Mouse (Mus musculus) liver, embryonic 11.5 days (tissue): ENCODE measurements around the gene Rd3l. TPM values are rescaled to one million over a fixed set of nuclear protein-coding genes. Genes with fewer than 3 reads are reported as not detected.

ENCODE experiments used
- ATAC-seq: fragments of 200-750 bp; cut with Nextera tagmentation; replicated peaks from 2 replicates; pipeline ENCODE4 v1.8.0; 2017; ENCODE audit warnings: moderate number of reproducible peaks, mild to moderate bottlenecking, moderate TSS enrichment, moderate library complexity; ENCODE audit not compliant: low FRiP score
- DNase-seq: peaks from one replicate; pipeline ENCODE4 v3.0.0-alpha.2; 2017; ENCODE audit warnings: low spot score
- H3K27ac ChIP-seq: fragments of 300-500 bp; sonication (generic); 2 replicates; pipeline ENCODE4 v1.5.1; 2014; ENCODE audit warnings: mild to moderate bottlenecking, low read depth, low read length, control low read depth
- H3K27me3 ChIP-seq: fragments of 300-500 bp; sonication (generic); replicated peaks from 2 replicates; pipeline ENCODE4 v1.6.1; 2014; ENCODE audit warnings: low read length, mixed read lengths; ENCODE audit not compliant: control insufficient read depth, insufficient read depth
- H3K36me3 ChIP-seq: fragments of 300-500 bp; sonication (generic); 2 replicates; pipeline ENCODE4 v1.6.1; 2014; ENCODE audit warnings: mild to moderate bottlenecking, low read length, moderate library complexity, mixed read lengths; ENCODE audit not compliant: control insufficient read depth, insufficient read depth
- H3K4me1 ChIP-seq: fragments of 300-500 bp; sonication (generic); replicated peaks from 2 replicates; pipeline ENCODE4 v1.6.1; 2014; ENCODE audit warnings: low read length, mixed read lengths; ENCODE audit not compliant: control insufficient read depth, insufficient read depth
- H3K4me2 ChIP-seq: fragments of 300-500 bp; sonication (generic); 2 replicates; pipeline ENCODE4 v1.6.1; 2014; ENCODE audit warnings: mild to moderate bottlenecking, control low read depth, moderate library complexity
- H3K4me3 ChIP-seq: fragments of 300-500 bp; sonication (generic); 2 replicates; pipeline ENCODE4 v1.5.1; 2014; ENCODE audit warnings: low read depth, low read length, control low read depth
- H3K9ac ChIP-seq: fragments of 300-500 bp; sonication (generic); 2 replicates; pipeline ENCODE4 v1.6.1; 2014; ENCODE audit warnings: low read depth, low read length, control low read depth
- H3K9me3 ChIP-seq: fragments of 300-500 bp; sonication (generic); 2 replicates; pipeline ENCODE4 v1.6.1; 2016; ENCODE audit warnings: low read length, inconsistent platforms, mixed read lengths; ENCODE audit not compliant: control insufficient read depth
- WGBS: fragments of 180-500 bp; shearing (Covaris S2); extraction: QIAGEN DNeasy Blood & Tissue Kit; methylation state at CpG from one replicate; pipeline ENCODE4 v1.1.7; 2014; 5-methylcytosine and 5-hydroxymethylcytosine counted together
- polyA plus RNA-seq: library from polyadenylated mRNA; unstranded; fragments of >200 nt; fragmentation: Nextera tagmentation; extraction: Ambion mirVana; gene quantifications from 2 replicates; pipeline ENCODE4 v1.2.1, GENCODE M21; 2014

Gene Rd3l
- polyA plus RNA-seq, 1 experiment from 2014 or later = not detected

- H3K27me3 ChIP-seq = no peaks in the 10 kb centered on the region
- H3K9ac ChIP-seq = no peak overlapping the region
- WGBS = 42% methylated on average over 12 of the region's 12 CpGs
- ATAC-seq (peak; percentile 34; the same call in 1 of the 2 replicates), DNase-seq (no peak)
- H3K4me2 ChIP-seq = no peak overlapping the region
- no peaks in the 10 kb centered on the region for H3K4me1 ChIP-seq
- H3K27ac ChIP-seq = no peak overlapping the region
- H3K36me3 ChIP-seq = no peaks in the 10 kb centered on the region
- no peaks in the 10 kb centered on the region for H3K9me3 ChIP-seq
- no peak overlapping the region for H3K4me3 ChIP-seq
These were observed 31.6 kb upstream of the Rd3l start for GRCm38 (mm10) chr12:112012511-112013270.

DNA sequence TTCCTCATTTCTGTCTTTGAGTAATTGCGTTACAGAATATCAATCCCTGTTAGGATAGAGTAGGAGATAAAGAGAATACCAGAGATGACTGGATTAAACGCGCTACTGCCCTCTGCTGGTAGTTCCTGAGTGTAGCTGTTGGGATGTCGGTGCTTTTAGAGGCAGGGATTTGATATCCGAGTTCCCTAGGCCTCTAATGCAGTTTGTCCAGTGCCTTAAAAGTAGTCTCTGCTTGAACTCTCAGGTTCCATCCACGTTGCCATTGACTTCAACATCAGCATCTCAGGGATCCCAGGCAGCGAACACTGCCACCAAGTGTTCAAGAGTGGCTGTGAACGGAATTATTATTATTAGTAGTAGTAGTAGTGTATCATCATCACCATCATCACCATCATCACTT lies 20.1 kb upstream of the Rd3l start:
- WGBS = 23% methylated on average over 8 of the region's 8 CpGs
- ATAC-seq = no peak

GRCm38 (mm10) chr12:111999735-112000134 lies 18.6 kb upstream of the Rd3l start:
- no peaks in the 10 kb centered on the region for H3K4me1 ChIP-seq
- no peak overlapping the region for H3K4me2 ChIP-seq
- no peak overlapping the region for H3K27ac ChIP-seq
- no peak overlapping the region for H3K4me3 ChIP-seq
- H3K9ac ChIP-seq = no peak overlapping the region
- H3K9me3 ChIP-seq = no peaks in the 10 kb centered on the region
- H3K27me3 ChIP-seq = no peaks in the 10 kb centered on the region
- DNase-seq (no peak), ATAC-seq (no peak)
- H3K36me3 ChIP-seq = no peaks in the 10 kb centered on the region
- 88% methylated on average over 7 of the region's 7 CpGs for WGBS

More for the DNA sequence above, 20.1 kb upstream of the Rd3l start:
- H3K27me3 ChIP-seq = no peaks in the 10 kb centered on the region
- no peaks in the 10 kb centered on the region for H3K36me3 ChIP-seq
- DNase-seq = peak; percentile 46
- H3K4me2 ChIP-seq = no peak overlapping the region
- H3K9ac ChIP-seq = no peak overlapping the region
- no peaks in the 10 kb centered on the region for H3K9me3 ChIP-seq
- H3K27ac ChIP-seq = no peak overlapping the region
- H3K4me1 ChIP-seq = no peaks in the 10 kb centered on the region
- no peak overlapping the region for H3K4me3 ChIP-seq

DNA sequence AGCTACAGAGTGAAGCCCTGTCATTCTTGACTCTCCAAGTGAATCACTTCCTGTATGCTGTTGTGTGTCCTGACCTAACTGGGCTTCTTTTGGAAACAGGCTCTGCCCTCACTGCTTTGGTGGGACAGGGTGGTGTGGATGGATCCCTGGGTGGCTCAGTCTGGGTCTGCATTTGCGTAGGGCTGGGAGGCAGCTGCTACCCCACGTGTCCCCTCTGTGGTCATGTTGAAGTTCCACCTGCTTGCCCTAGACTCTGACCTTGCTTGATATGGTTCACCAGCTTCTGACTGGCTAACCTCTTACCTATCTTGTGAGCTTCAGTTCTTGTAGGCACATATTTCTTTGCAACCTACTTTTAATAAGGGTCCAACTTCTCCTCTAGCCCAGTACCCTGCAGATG lies 14.0 kb upstream of the Rd3l start:
- Histone ChIP-seq H3K36me3 (no peaks in the 10 kb centered on the region), H3K4me2 (no peak overlapping the region), H3K4me1 (no peaks in the 10 kb centered on the region), H3K4me3 (no peak overlapping the region), H3K9me3 (no peaks in the 10 kb centered on the region), H3K9ac (no peak overlapping the region), H3K27me3 (no peaks in the 10 kb centered on the region), H3K27ac (no peak overlapping the region)
- DNase-seq = no peak
- 85% methylated on average over 2 of the region's 2 CpGs for WGBS
- no peak for ATAC-seq

DNA sequence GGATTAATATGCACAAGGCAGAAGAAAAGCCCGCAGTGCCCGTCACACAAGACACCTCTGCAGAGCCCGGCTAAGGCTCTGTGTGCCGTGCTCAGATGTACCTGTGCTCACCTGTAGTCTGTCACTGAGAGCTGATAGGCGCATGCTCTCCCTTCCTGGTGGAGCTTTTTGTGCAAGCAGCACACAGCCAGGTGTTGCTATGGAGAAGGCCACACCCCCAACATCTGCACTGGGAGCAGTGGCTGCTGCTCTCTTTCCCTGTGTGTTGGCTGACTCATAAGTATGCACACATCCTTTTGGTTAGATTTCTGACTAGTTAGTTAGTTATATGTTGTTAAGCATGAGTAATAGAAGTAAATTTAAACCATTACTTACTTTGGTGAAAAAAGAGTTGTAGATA lies 11.5 kb upstream of the Rd3l start:
- Histone ChIP-seq H3K36me3 (no peaks in the 10 kb centered on the region), H3K4me2 (no peak overlapping the region), H3K9me3 (no peaks in the 10 kb centered on the region), H3K4me1 (no peaks in the 10 kb centered on the region), H3K9ac (no peak overlapping the region), H3K27me3 (no peaks in the 10 kb centered on the region), H3K27ac (no peak overlapping the region), H3K4me3 (no peak overlapping the region)
- DNase-seq = no peak
- no peak for ATAC-seq
- WGBS = 87% methylated on average over 5 of the region's 5 CpGs

DNA sequence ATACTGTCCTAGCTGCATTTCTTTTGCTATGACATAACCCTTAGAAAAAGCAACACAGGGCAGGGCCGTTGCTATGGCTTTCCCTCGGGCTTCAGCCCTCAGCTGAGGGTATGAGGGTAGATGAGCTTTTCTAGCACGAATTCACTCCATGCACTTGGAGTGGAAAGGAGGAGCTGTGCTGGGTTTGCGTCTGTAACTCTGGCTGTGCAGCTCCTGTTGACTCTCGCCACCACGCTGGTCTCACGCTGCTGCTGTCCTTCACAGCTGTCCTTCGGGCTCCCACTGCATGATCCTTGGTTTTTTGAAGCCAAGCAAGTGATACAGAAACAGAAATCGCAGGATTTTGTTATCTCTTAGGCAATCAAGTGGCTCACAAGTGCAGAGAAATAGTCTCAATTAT lies 5.6 kb upstream of the Rd3l start:
- Histone ChIP-seq H3K4me1 (no peaks in the 10 kb centered on the region), H3K9ac (no peak overlapping the region), H3K9me3 (no peaks in the 10 kb centered on the region), H3K4me3 (no peak overlapping the region), H3K36me3 (no peaks in the 10 kb centered on the region), H3K27ac (no peak overlapping the region), H3K27me3 (no peaks in the 10 kb centered on the region; the same call in 1 of the 2 replicates), H3K4me2 (no peak overlapping the region)
- DNase-seq = no peak
- ATAC-seq = no peak
- WGBS = 51% methylated on average over 9 of the region's 9 CpGs

DNA sequence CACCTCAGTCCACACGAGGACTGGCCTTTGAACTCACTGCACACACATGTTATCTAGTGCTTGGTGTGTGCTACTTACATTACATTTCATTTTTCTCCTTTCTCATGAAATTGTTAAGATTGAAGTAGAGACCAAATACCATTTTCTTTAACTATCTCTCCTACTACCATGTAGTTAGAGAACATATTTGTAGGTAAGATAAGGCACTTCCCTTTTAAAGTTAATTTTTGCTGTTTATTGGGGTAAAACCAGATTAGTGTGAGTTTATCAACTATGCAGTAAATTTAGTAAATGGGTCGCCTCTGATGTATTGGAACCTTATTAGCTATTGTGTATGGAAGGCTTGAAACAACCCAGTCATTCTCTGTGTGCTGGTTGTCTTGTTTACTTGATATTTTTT lies 2.0 kb upstream of the Rd3l start:
- H3K9me3 ChIP-seq = no peaks in the 10 kb centered on the region
- H3K9ac ChIP-seq = no peak overlapping the region
- WGBS = 46% methylated on average over 2 of the region's 2 CpGs
- no peaks in the 10 kb centered on the region for H3K36me3 ChIP-seq
- H3K27me3 ChIP-seq = no peaks in the 10 kb centered on the region; the same call in 1 of the 2 replicates
- H3K4me1 ChIP-seq = no peaks in the 10 kb centered on the region
- no peak overlapping the region for H3K4me2 ChIP-seq
- H3K27ac ChIP-seq = no peak overlapping the region
- DNase-seq = no peak
- H3K4me3 ChIP-seq = no peak overlapping the region
- ATAC-seq = no peak

DNA sequence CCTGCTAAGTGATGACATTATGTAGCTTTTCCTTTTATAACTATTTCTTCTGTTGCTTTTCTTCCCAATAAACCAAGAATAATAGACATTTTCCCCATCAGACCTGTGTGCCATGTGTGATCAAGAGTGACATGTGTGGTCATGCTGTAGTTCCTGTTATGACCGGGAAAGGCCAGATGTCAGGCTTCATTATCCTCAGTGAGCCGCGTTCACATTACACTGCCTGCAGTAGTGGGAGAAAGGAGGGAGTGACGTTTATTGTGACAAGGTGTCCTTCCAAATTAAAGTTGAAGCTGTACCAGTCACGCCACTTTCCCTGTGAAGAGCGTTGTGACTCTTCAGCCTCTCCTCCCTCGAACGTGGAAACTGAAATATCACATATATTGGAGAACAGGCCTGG lies 714 bp upstream of the Rd3l start:
- 73% methylated on average over 8 of the region's 8 CpGs for WGBS
- Histone ChIP-seq H3K36me3 (no peaks in the 10 kb centered on the region), H3K27me3 (no peaks in the 10 kb centered on the region; the same call in 1 of the 2 replicates), H3K9me3 (no peaks in the 10 kb centered on the region), H3K4me3 (no peak overlapping the region), H3K4me2 (no peak overlapping the region), H3K4me1 (no peaks in the 10 kb centered on the region), H3K9ac (no peak overlapping the region), H3K27ac (no peak overlapping the region)
- ATAC-seq (no peak), DNase-seq (no peak)

- Histone ChIP-seq H3K4me3 (no peak overlapping the region), H3K9ac (no peak overlapping the region), H3K36me3 (no peaks in the 10 kb centered on the region), H3K9me3 (no peaks in the 10 kb centered on the region), H3K4me2 (no peak overlapping the region), H3K27me3 (no peaks in the 10 kb centered on the region), H3K27ac (no peak overlapping the region), H3K4me1 (no peaks in the 10 kb centered on the region)
- ATAC-seq (no peak), DNase-seq (no peak)
- 53% methylated on average over 6 of the region's 6 CpGs for WGBS
These were observed 2.8 kb downstream of the Rd3l start for GRCm38 (mm10) chr12:111978274-111978673.
